Comparison of ENCODE assay signal across 26 mouse cellular contexts in the genomic region with DNA sequence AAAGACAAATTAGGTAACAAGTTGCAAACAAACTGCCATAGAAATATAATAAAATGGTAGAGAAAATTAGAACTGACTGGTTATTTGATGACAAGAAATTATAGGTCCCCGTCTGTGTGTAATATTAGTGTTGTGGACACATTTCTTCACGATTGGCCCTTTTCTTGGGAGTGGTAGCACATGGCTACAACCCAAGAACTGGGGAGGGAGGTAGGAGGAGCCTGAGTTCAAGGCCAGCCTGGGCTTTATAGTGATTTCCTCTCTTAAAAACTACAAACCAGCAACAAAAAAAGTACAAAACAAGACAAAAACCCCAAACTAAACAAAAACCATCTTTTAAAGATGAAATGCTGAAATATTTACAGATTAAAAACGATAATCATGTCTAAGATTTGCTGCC. TPM values are rescaled to one million over a fixed set of nuclear protein-coding genes. Genes with fewer than 3 reads are reported as not detected.
DNase-seq lines count a peak whose midpoint lies in the region; ATAC-seq lines count a peak whose summit lies in the region.
"Had no signal": no experiment of that assay in that cellular context is flagged by ENCODE, and none has a peak within 500 bp of the region (broad histone marks: within the 10 kb centered on the region; RNA-seq: fewer than 3 reads in every experiment).

No protein-coding gene starts in this region.

- 62% methylated on average over 3 of the region's 3 CpGs for WGBS in lung, embryonic 15.5 days

- no peaks in the 10 kb centered on the region for H3K9me3 ChIP-seq in lung, embryonic 15.5 days
- H3K9me3 ChIP-seq: embryonic facial prominence, embryonic 12.5 days; embryonic facial prominence, embryonic 15.5 days; heart, embryonic 13.5 days had no signal

- no peak overlapping the region for H3K4me2 ChIP-seq in lung, embryonic 15.5 days
- H3K4me2 ChIP-seq: embryonic facial prominence, embryonic 12.5 days; embryonic facial prominence, embryonic 15.5 days; heart, embryonic 13.5 days; hindbrain, embryonic 14.5 days had no signal

- H3K27ac ChIP-seq in lung, embryonic 15.5 days: peak overlapping the region; percentile 55
- H3K27ac ChIP-seq: embryonic facial prominence, embryonic 12.5 days; embryonic facial prominence, embryonic 15.5 days; heart, embryonic 13.5 days; hindbrain, embryonic 14.5 days; hindbrain, postnatal 0 days had no signal

- no peak overlapping the region for H3K9ac ChIP-seq in lung, embryonic 15.5 days
- H3K9ac ChIP-seq: embryonic facial prominence, embryonic 12.5 days; embryonic facial prominence, embryonic 15.5 days; forebrain, postnatal 0 days; heart, embryonic 13.5 days; hindbrain, embryonic 14.5 days had no signal

- ATAC-seq in lung, embryonic 15.5 days (ENCODE audit: borderline replicate concordance, extremely low read depth, low FRiP score, low TSS enrichment): no peak
- ATAC-seq: CD4-positive, CD25-positive, alpha-beta regulatory T cell, adult 4 months; forebrain, embryonic 14.5 days; forebrain, postnatal 0 days; hindbrain, postnatal 0 days; inflammation-experienced regulatory T-cells, adult 6 months had no signal

- H3K4me1 ChIP-seq in lung, embryonic 15.5 days: 0 out of 2 replicates have a peak, but pooled peaks cover 10% of the 10 kb centered on the region
- H3K4me1 ChIP-seq: embryonic facial prominence, embryonic 12.5 days; embryonic facial prominence, embryonic 15.5 days had no signal

- no peak overlapping the region for H3K4me3 ChIP-seq in lung, embryonic 15.5 days
- H3K4me3 ChIP-seq: embryonic facial prominence, embryonic 12.5 days; embryonic facial prominence, embryonic 15.5 days; gastrocnemius, adult 2 months; heart, embryonic 13.5 days had no signal

- no peaks in the 10 kb centered on the region for H3K27me3 ChIP-seq in lung, embryonic 15.5 days
- H3K27me3 ChIP-seq: embryonic facial prominence, embryonic 12.5 days; embryonic facial prominence, embryonic 15.5 days; heart, embryonic 13.5 days had no signal

- peak; percentile 25 to 39 for DNase-seq in adrenal gland, postnatal 36 days
- DNase-seq in adrenal gland, adult 2 months: no peak
- DNase-seq in lung, postnatal 4 days: no peak
- peak; percentile 53 for DNase-seq in ovary, adult 18-20 months (ENCODE audit: low spot score)
- no peak for DNase-seq in ovary, postnatal 36 days (ENCODE audit: low spot score)
- DNase-seq: cerebellum, adult 11 months; cerebellum, adult 2 months; cerebellum, adult 9-11 months; cerebellum, postnatal 25 days; forebrain, postnatal 0 days; gastrocnemius, adult 2 months; gastrocnemius, postnatal 14 days; heart, adult 18-20 months; heart, postnatal 14 days; heart, postnatal 4 days had no signal

- H3K36me3 ChIP-seq in lung, embryonic 15.5 days: no peaks in the 10 kb centered on the region
- H3K36me3 ChIP-seq: embryonic facial prominence, embryonic 12.5 days; embryonic facial prominence, embryonic 15.5 days; heart, embryonic 13.5 days had no signal

RNA-seq across cellular contexts. Expression of a gene that starts 31.8 kb away (rescaled TPM):
- total RNA-seq in adrenal gland, postnatal 36 days (2021): 1 to 10 TPM; 3.9 to 5.0 TPM
- 1 to 10 TPM; 2.9 to 7.2 TPM for total RNA-seq in adrenal gland, adult 2 months (2021)
- polyA plus RNA-seq in adrenal gland, adult 2 months (2012; rRNA removed): 1.9 and 2.0 TPM in 2 replicates
- polyA plus RNA-seq in lung, embryonic 15.5 days (2015; fragmentation: Nextera tagmentation; extraction: Ambion mirVana): 5.4 and 6.2 TPM in 2 replicates
- total RNA-seq: common myeloid progenitor, adult 5-6 weeks; MEL had no signal

Comparison
In these comparisons a context has a peak if more than half of its experiments do, and no peak if none do; other contexts are left out.
1. DNase-seq: peak in adrenal gland, postnatal 36 days (2 of 2) and ovary, adult 18-20 months (single experiment); none in adrenal gland, adult 2 months (single experiment), lung, postnatal 4 days (0 of 2) and ovary, postnatal 36 days (single experiment).